Mouse (Mus musculus) skeletal muscle tissue, postnatal 0 days (tissue): ENCODE measurements around the gene Ovch2. TPM values are rescaled to one million over a fixed set of nuclear protein-coding genes. Genes with fewer than 3 reads are reported as not detected.

Source experiments
- polyA plus RNA-seq: library from polyadenylated mRNA; unstranded; fragments of >200 nt; fragmentation: Nextera tagmentation; extraction: Ambion mirVana; gene quantifications from 2 replicates; pipeline ENCODE4 v1.2.1, GENCODE M21; 2015

The Ovch2 gene
- not detected in 2 replicates for polyA plus RNA-seq

GRCm38 (mm10) chr7:107801108-107801507, at the start of gene Ovch2:
TSS of gene Ovch2 (minus strand) at chr7:107801208.

GRCm38 (mm10) chr7:107847390-107847789, 46.4 kb upstream of the Ovch2 start, which contains the start of gene Olfr470:
TSS of gene Olfr470 (minus strand) at chr7:107847490.

DNA sequence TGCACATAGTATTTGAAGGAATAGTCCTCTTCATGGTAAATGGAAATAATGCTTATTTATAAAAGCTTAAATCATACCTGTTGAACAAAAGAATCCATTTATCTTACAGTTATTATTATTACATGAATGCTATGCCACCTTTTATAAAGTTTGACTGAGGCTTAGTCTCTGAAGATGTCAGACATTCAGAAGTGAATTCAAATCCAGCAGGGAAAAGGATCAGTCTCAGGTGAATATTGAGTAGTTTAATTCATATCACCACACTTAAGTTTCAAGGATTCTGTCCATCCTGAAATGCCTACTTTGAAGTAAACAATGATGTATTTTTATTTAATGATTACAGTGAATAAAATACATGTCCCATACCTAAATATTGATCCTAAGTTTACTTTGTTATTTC, 24.4 kb upstream of the Ovch2 start, which contains the start of gene Olfr469:
TSS of gene Olfr469 (minus strand) at position 101 of the 400 bp plus-strand sequence.

GRCm38 (mm10) chr7:107811963-107812362, 11.0 kb upstream of the Ovch2 start, which contains the start of gene Olfr467:
TSS of gene Olfr467 (plus strand) at chr7:107812263.

DNA sequence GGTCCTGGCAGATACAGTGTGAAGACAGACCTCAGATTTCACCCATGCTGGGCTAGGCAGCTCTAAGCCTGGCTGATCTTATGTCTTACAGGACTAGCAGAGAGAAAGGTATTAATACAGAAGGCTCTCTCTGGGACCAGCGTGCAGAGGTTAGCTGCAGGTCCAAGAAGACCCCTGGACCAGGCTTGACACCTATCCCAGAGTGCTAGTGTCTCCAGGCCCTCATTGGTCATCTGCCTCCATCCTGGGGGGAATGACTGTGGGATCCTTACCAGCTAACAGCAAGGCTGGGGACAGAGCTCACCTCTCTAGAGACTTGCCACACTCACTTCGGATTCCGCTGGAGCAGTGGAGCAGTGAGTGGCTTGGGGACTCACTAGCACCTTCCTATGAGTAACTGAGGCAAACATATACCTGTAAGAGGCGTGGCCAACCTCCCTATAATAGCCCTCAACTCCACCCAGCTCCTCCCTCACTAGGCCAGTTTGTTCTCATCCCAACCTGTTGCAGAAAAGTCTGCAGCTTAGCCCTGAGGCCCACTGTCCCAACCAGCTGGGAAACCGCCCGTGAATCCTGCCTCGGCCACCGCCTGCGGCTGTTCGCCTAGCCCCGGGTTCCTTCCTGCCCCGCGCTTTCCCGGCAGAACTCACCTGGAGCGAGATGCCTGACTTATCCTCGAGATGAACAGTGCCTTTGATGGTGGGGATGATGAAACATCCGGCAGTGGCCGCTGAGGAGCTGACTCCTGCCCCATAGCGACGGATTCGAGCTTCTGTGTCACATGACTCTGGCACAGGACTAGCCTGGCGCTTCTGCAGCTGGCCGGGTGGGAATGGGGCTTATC, 43.5 kb downstream of the Ovch2 start, which contains the start of gene Cyb5r2:
TSS of gene Cyb5r2 (minus strand) at position 725 of the 844 bp plus-strand sequence.

Other genes starting within 250 kb of the Ovch2 start
- 11.5 and 13.4 TPM in 2 replicates for gene Olfml1, start 233.8 kb downstream of the Ovch2 start, polyA plus RNA-seq
- gene Ppfibp2, start 206.0 kb downstream of the Ovch2 start, polyA plus RNA-seq, result 7.1 and 7.8 TPM in 2 replicates
- gene 5330417H12Rik, start 176.0 kb downstream of the Ovch2 start, polyA plus RNA-seq, result not detected in 2 replicates
- 0.54 and 0.94 TPM in 2 replicates for gene Cyb5r2, start 43.2 kb downstream of the Ovch2 start, polyA plus RNA-seq
- not detected in 2 replicates for gene Olfr467, start 11.1 kb upstream of the Ovch2 start, polyA plus RNA-seq
- not detected in 2 replicates for gene Olfr469, start 24.3 kb upstream of the Ovch2 start, polyA plus RNA-seq
- gene Olfr470, start 46.3 kb upstream of the Ovch2 start, polyA plus RNA-seq, result not detected in 2 replicates
- not detected in 2 replicates for gene Olfr472, start 96.7 kb upstream of the Ovch2 start, polyA plus RNA-seq
- not detected in 2 replicates for gene Olfr473, start 129.2 kb upstream of the Ovch2 start, polyA plus RNA-seq
- not detected in 2 replicates for gene Olfr474, start 153.4 kb upstream of the Ovch2 start, polyA plus RNA-seq
- gene Olfr476, start 163.6 kb upstream of the Ovch2 start, polyA plus RNA-seq, result not detected in 2 replicates
- gene Olfr477, start 185.5 kb upstream of the Ovch2 start, polyA plus RNA-seq, result not detected in 2 replicates
- gene Olfr478, start 232.8 kb upstream of the Ovch2 start, polyA plus RNA-seq, result not detected in 2 replicates
- not detected in 2 replicates for gene Olfr479, start 249.5 kb upstream of the Ovch2 start, polyA plus RNA-seq